Mouse (Mus musculus) frontal cortex, postnatal 14 days (tissue): ENCODE measurements around the gene Nhp2.

Experiments used
- DNase-seq, 2 experiments: peaks; one replicate each; pipeline ENCODE4 v3.0.0; 2022; ENCODE audit warnings: low spot score in 2 of 2

The Nhp2 gene

GRCm38 (mm10) chr11:51619409-51620060 is at the start of gene Nhp2:
Nhp2 (plus strand) TSS chr11:51619735.
- DNase-seq = peak; percentile 92 to 93

- no peak for DNase-seq
Observed at GRCm38 (mm10) chr11:51576454-51576853, 43.1 kb upstream of the Nhp2 start.

- DNase-seq = no peak
Observed at GRCm38 (mm10) chr11:51577587-51577986, 41.9 kb upstream of the Nhp2 start.

- DNase-seq = no peak
Observed at GRCm38 (mm10) chr11:51579024-51579423, 40.5 kb upstream of the Nhp2 start.

GRCm38 (mm10) chr11:51582713-51583112 is 36.8 kb upstream of the Nhp2 start:
- DNase-seq = peak in 1 of 2 experiments; percentile 42

GRCm38 (mm10) chr11:51584057-51584430 is 35.5 kb upstream of the Nhp2 start:
- no peak for DNase-seq

- peak; percentile 88 to 93 for DNase-seq
Observed at GRCm38 (mm10) chr11:51584431-51585248, 34.9 kb upstream of the Nhp2 start, which contains the start of gene Phykpl. Phykpl (plus strand) TSS chr11:51584757.

GRCm38 (mm10) chr11:51585608-51586252 is 33.8 kb upstream of the Nhp2 start:
- no peak for DNase-seq

- DNase-seq = no peak
Observed at GRCm38 (mm10) chr11:51586411-51586810, 33.1 kb upstream of the Nhp2 start.

GRCm38 (mm10) chr11:51587059-51587458 is 32.5 kb upstream of the Nhp2 start:
- no peak for DNase-seq

GRCm38 (mm10) chr11:51588833-51589232 is 30.7 kb upstream of the Nhp2 start:
- DNase-seq = no peak

GRCm38 (mm10) chr11:51590002-51590401 is 29.5 kb upstream of the Nhp2 start:
- no peak for DNase-seq

GRCm38 (mm10) chr11:51591168-51591567 is 28.4 kb upstream of the Nhp2 start:
- no peak for DNase-seq

GRCm38 (mm10) chr11:51591915-51592314 is 27.6 kb upstream of the Nhp2 start:
- no peak for DNase-seq

GRCm38 (mm10) chr11:51593368-51593767 is 26.2 kb upstream of the Nhp2 start:
- no peak for DNase-seq

- no peak for DNase-seq
Observed at GRCm38 (mm10) chr11:51593849-51594248, 25.7 kb upstream of the Nhp2 start.

GRCm38 (mm10) chr11:51594715-51595350 is 24.7 kb upstream of the Nhp2 start:
- no peak for DNase-seq

GRCm38 (mm10) chr11:51595459-51596083 is 24.0 kb upstream of the Nhp2 start:
- DNase-seq = no peak

- DNase-seq = no peak
Observed at GRCm38 (mm10) chr11:51597553-51597952, 22.0 kb upstream of the Nhp2 start.

- no peak for DNase-seq
Observed at GRCm38 (mm10) chr11:51602253-51602652, 17.3 kb upstream of the Nhp2 start.

GRCm38 (mm10) chr11:51605602-51606446 is 13.7 kb upstream of the Nhp2 start:
- peak; percentile 66 to 67 for DNase-seq
